Mouse (Mus musculus) adrenal gland, adult 2 months (tissue): Measurements from ENCODE around the gene Olfr60. TPM values are rescaled to one million over a fixed set of nuclear protein-coding genes. Genes with fewer than 3 reads are reported as not detected.

ENCODE experiments used
- DNase-seq: peaks from one replicate; pipeline ENCODE4 v3.0.0; 2021
- long read RNA-seq: library from polyadenylated mRNA; stranded (forward); transcript quantifications from one replicate; pipeline ENCODE4 v2.0.0, GENCODE M21; 2021
- polyA plus RNA-seq: library from polyadenylated mRNA; depleted of rRNA; stranded (reverse); fragments of >200 nt; gene quantifications from 2 replicates; pipeline ENCODE4 v1.2.3, GENCODE M21; 2012; rRNA removed
- total RNA-seq, 2 experiments: library from RNA; stranded (reverse); gene quantifications; 2 replicates each; pipeline ENCODE4 v1.2.3; 2021

Gene Olfr60
- not detected for total RNA-seq
- polyA plus RNA-seq = not detected in 2 replicates
- long read RNA-seq = 0 reads

- DNase-seq = no peak
Observed at GRCm38 (mm10) chr7:140361571-140361970, at the start of gene Olfr60. Olfr60 (minus strand) TSS chr7:140361671.

- no peak for DNase-seq
Observed at GRCm38 (mm10) chr7:140402818-140403217, 41.3 kb upstream of the Olfr60 start, which contains the start of gene Olfr531. Olfr531 (minus strand) TSS chr7:140402918.

- no peak for DNase-seq
Observed at GRCm38 (mm10) chr7:140376911-140377310, 15.4 kb upstream of the Olfr60 start.

GRCm38 (mm10) chr7:140376231-140376630 lies 14.8 kb upstream of the Olfr60 start, which contains the start of gene Olfr530:
Olfr530 (minus strand) TSS chr7:140376331.
- DNase-seq = no peak

GRCm38 (mm10) chr7:140374300-140374699 lies 12.8 kb upstream of the Olfr60 start:
- no peak for DNase-seq

- no peak for DNase-seq
Observed at GRCm38 (mm10) chr7:140333717-140334116, 27.8 kb downstream of the Olfr60 start, which contains the start of gene Olfr527. Olfr527 (plus strand) TSS chr7:140334017.

- no peak for DNase-seq
Observed at GRCm38 (mm10) chr7:140329766-140330304, 31.6 kb downstream of the Olfr60 start.

- DNase-seq = no peak
Observed at GRCm38 (mm10) chr7:140321135-140321534, 40.3 kb downstream of the Olfr60 start.

GRCm38 (mm10) chr7:140320558-140320957 lies 40.9 kb downstream of the Olfr60 start, which contains the start of gene Olfr525:
Olfr525 (plus strand) TSS chr7:140320858.
- no peak for DNase-seq

GRCm38 (mm10) chr7:140319861-140320385 lies 41.5 kb downstream of the Olfr60 start:
- DNase-seq = no peak

GRCm38 (mm10) chr7:140299416-140299815 lies 62.1 kb downstream of the Olfr60 start:
- DNase-seq = no peak

- DNase-seq = no peak
Observed at GRCm38 (mm10) chr7:140296876-140297275, 64.6 kb downstream of the Olfr60 start.

GRCm38 (mm10) chr7:140295746-140296145 lies 65.7 kb downstream of the Olfr60 start:
- no peak for DNase-seq

Other genes starting within 250 kb of the Olfr60 start
- gene Paox, start 245.9 kb downstream of the Olfr60 start, total RNA-seq = 10 to 100 TPM; 19.4 to 22.6 TPM
- gene Paox, start 245.9 kb downstream of the Olfr60 start, polyA plus RNA-seq = 14.9 and 18.9 TPM in 2 replicates
- 100 to 1,000 TPM; 395 to 540 TPM for gene Echs1, start 245.2 kb downstream of the Olfr60 start, total RNA-seq
- gene Echs1, start 245.2 kb downstream of the Olfr60 start, polyA plus RNA-seq = 136 and 147 TPM in 2 replicates
- 10 to 100 TPM; 27.4 to 38.2 TPM for gene Mtg1, start 224.1 kb downstream of the Olfr60 start, total RNA-seq
- 19.0 and 22.6 TPM in 2 replicates for gene Mtg1, start 224.1 kb downstream of the Olfr60 start, polyA plus RNA-seq
- 1 to 10 TPM in 1 of 2 experiments, under 1 TPM in 1; 0.55 to 1.2 TPM for gene Sprn, start 206.8 kb downstream of the Olfr60 start, total RNA-seq
- gene Sprn, start 206.8 kb downstream of the Olfr60 start, polyA plus RNA-seq = 0.99 and 2.4 TPM in 2 replicates
- gene Olfr522, start 196.9 kb downstream of the Olfr60 start, total RNA-seq = not detected
- not detected in 2 replicates for gene Olfr522, start 196.9 kb downstream of the Olfr60 start, polyA plus RNA-seq
- not detected for gene Olfr523, start 188.5 kb downstream of the Olfr60 start, total RNA-seq
- gene Olfr523, start 188.5 kb downstream of the Olfr60 start, polyA plus RNA-seq = not detected in 2 replicates
- not detected for gene Olfr524, start 155.7 kb downstream of the Olfr60 start, total RNA-seq
- gene Olfr524, start 155.7 kb downstream of the Olfr60 start, polyA plus RNA-seq = not detected in 2 replicates
- not detected for gene Cd163l1, start 143.4 kb downstream of the Olfr60 start, total RNA-seq
- 0.08 TPM in 1 of 2 replicates, not detected in the other for gene Cd163l1, start 143.4 kb downstream of the Olfr60 start, polyA plus RNA-seq
- gene 5830411N06Rik, start 114.4 kb downstream of the Olfr60 start, total RNA-seq = not detected
- gene 5830411N06Rik, start 114.4 kb downstream of the Olfr60 start, polyA plus RNA-seq = not detected in 2 replicates
- not detected for gene Olfr525, start 40.8 kb downstream of the Olfr60 start, total RNA-seq
- not detected in 2 replicates for gene Olfr525, start 40.8 kb downstream of the Olfr60 start, polyA plus RNA-seq
- not detected for gene Olfr527, start 27.7 kb downstream of the Olfr60 start, total RNA-seq
- gene Olfr527, start 27.7 kb downstream of the Olfr60 start, polyA plus RNA-seq = 0.11 TPM in 1 of 2 replicates, not detected in the other
- gene Olfr530, start 14.7 kb upstream of the Olfr60 start, total RNA-seq = not detected
- not detected in 2 replicates for gene Olfr530, start 14.7 kb upstream of the Olfr60 start, polyA plus RNA-seq
- gene Olfr531, start 41.2 kb upstream of the Olfr60 start, total RNA-seq = not detected
- gene Olfr531, start 41.2 kb upstream of the Olfr60 start, polyA plus RNA-seq = not detected in 2 replicates
- not detected for gene Olfr532, start 60.0 kb upstream of the Olfr60 start, total RNA-seq
- not detected in 2 replicates for gene Olfr532, start 60.0 kb upstream of the Olfr60 start, polyA plus RNA-seq
- not detected for gene Olfr533, start 101.7 kb upstream of the Olfr60 start, total RNA-seq
- gene Olfr533, start 101.7 kb upstream of the Olfr60 start, polyA plus RNA-seq = not detected in 2 replicates
- not detected for gene Olfr535, start 122.5 kb upstream of the Olfr60 start, total RNA-seq
- gene Olfr535, start 122.5 kb upstream of the Olfr60 start, polyA plus RNA-seq = not detected in 2 replicates
- not detected for gene Olfr536, start 145.7 kb upstream of the Olfr60 start, total RNA-seq
- gene Olfr536, start 145.7 kb upstream of the Olfr60 start, polyA plus RNA-seq = not detected in 2 replicates
- gene Olfr538, start 206.2 kb upstream of the Olfr60 start, total RNA-seq = not detected
- gene Olfr538, start 206.2 kb upstream of the Olfr60 start, polyA plus RNA-seq = not detected in 2 replicates
- gene Olfr46, start 239.6 kb upstream of the Olfr60 start, total RNA-seq = not detected
- gene Olfr46, start 239.6 kb upstream of the Olfr60 start, polyA plus RNA-seq = not detected in 2 replicates